Mouse (Mus musculus) liver (tissue): ENCODE measurements around the gene Rfx2.

Experiments
- DNase-seq: peaks from one replicate; pipeline ENCODE4 v3.0.0-alpha.2; 2020; ENCODE audit warnings: mixed read lengths

Gene Rfx2

DNA sequence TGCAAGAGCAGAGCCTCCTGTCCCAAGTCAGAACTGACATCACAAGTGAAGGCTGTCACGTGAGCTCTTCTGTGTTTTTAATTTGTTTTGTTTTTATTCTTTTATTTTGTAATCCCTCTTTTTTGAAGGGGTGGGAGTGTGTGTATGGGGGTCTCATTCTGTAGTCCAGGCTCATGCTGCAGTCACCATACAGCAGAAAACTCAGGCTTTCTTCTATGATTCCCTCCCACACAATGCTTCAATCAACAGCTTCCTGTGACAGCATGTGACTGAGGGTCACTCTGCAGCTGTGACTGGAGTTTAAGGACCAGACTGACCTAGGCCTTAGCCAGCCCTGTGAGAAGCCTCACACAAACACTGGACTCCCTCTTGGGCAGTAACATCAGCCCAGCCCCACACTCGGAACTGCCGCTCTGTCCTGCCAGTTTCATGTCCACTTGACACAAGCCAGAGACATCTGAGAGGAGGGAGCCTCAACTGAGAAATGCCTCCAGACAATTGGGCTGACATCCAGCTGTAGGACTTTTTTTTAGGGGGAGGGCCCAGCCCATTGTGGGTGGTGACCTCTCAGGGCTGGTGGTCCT lies 51.9 kb downstream of the Rfx2 start:
- DNase-seq: no peak

DNA sequence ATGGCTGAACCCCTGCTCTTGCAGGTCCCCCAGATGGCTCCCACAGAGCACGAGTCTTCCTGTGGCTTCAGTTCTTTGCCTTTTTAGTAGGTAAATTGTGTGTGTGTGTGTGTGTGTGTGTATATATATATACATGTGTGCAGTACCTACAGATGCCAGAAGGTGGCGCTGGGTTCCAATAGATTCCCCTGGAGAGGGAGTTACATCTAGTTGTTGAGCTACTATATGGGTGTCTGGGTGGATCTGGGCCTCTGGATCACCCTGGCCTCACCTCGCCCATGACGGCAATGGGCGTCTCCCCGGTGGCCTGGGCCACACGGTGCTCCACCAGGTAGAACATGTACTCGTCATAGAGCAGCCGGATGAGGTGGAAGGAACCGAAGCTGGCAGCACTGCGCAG lies 53.2 kb downstream of the Rfx2 start:
- DNase-seq: no peak

DNA sequence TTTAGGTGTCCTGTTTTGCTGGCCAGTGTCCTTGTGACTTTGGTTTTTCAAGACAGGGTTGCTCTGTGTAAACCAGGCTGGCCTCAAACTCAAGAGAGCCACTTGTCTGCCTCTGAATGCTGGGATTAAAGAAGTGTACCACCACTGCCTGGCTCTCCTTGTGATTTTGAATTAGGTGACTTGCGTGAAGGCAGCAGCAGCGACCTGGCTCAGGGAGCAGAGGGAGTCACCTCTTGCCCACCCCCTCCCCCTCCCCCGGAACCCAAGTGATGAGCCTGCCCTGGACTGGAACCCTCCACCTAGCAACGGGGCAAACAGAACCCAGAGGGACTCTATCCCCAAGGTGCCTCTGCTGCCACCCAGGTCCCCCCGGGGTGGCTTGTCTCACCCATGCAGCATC lies 60.9 kb downstream of the Rfx2 start, which contains the start of gene Prr22:
Gene Prr22 (plus strand): TSS at position 301 of the 400 bp plus-strand sequence.
- DNase-seq: no peak

DNA sequence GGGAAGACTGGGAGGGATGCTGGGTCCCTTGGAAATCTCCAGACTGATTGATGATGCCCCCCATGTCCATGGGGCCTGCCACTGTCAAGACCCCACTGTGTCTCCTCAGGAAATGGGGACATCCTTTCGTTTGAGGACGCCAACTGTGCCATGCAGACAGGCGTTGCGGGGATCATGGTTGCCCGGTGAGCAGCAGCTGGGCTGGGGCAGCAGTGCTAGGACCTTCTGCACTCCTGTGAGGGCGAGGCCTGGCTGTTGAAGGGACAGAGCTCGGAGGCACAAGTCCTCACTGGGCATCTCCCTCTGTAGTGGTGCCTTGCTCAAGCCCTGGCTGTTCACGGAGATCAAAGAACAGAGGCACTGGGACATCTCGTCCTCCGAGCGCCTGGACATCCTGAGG lies 61.9 kb downstream of the Rfx2 start:
- DNase-seq: no peak

DNA sequence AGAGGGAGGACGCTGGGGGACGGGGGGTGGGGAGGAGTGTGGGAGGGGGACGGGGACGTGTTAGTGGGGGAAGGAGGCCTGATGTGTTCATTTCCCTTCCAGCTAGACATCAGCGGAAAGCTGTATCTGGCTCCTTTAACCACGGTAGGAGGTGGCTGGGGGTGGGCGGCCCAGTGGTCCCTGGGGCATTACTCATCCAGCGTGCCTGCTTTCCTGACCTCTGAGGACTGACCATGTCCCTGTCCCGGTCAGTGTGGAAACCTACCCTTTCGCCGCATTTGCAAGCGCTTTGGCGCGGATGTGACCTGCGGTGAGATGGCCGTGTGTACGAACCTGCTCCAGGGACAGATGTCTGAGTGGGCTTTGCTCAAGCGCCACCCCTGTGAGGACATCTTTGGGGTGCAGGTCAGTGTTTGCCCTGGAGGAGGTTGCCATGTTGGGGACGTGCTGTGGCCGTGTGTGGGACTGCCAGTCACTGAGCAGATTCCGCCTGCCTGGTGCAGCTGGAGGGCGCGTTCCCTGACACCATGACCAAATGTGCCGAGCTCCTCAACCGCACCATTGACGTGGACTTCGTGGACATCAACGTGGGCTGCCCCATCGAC lies 63.2 kb downstream of the Rfx2 start:
- no peak for DNase-seq

DNA sequence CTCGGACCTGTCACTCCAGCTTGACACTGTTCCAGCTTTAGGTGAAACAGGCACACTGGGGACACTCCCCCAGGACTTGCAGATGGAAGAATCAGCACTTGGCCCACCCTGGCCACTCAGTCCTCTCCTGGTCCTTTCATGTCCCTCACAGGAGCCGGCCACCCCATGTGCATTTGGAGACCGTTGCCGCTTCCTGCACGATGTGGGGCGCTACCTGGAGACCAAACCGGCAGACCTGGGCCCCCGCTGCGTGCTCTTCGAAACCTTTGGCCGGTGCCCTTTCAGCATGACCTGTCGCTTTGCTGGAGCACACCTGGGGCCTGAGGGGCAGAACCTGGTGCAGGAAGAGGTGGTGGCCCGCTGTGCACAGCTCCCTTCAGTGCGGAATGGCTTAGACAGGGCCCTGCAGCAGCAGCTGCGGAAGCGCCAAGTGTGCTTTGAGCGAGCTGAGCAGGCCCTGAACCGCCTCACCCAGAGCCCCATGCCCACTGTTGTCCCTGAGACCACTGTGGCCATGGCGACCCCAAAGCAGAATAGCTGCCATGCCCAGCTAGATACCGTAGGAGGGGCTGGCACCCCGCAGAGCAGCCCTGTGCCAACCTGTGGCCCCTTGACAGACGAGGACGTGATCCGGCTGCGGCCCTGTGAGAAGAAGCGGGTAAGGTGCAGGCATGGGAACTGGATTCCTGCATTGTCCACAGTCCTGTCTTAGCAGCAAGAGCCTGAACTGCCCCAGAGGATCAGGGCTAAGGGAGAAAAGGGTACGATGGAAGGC lies 64.0 kb downstream of the Rfx2 start:
- no peak for DNase-seq

DNA sequence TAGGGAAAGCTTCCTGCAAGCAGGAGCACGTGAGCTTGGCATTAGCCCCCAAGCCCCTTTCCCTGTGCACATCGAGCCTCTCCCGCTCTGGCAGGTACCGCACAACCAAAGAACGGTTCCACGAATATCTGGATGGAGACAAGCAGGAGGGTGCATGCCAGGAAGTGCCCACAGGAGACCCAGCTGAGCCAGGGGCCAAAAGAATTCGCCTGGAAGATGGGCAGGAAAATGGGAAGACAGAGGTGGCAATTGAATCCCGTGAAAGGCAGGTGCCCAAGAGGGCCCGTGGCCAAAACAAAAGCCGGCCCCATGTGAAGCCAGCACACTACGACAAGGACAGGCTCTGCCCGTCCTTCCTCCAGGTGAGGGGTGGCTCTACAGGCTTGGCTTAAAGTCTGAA lies 65.4 kb downstream of the Rfx2 start:
- no peak for DNase-seq

GRCm38 (mm10) chr17:56764474-56765354 lies 66.1 kb downstream of the Rfx2 start, which contains the start of gene Dus3l:
TSS of gene Dus3l (plus strand) at chr17:56764757.
- peak; percentile 89 for DNase-seq

DNA sequence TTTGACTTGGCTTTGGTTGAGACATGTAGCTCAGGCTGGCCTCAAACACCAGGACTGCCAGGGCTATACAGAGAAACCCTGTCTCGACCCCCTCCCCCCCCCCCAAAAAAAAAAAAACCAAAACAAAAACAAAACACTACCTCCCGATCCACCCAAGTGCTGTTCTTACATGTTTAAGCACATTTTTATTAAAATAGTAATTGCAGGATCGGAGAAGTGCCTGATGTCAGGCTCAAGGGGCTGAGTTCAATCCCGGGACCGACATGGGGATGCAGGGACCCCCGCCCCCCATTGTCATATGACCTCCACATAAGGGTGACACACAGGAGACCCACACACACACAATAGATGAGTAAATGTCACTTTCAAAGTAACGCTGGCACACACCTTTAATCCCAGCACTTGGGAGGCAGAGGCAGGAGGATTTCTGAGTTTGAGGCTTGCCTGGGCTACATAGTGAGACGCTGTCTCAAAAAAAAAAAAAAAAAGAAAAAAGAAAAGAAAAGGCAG lies 67.0 kb downstream of the Rfx2 start:
- no peak for DNase-seq

GRCm38 (mm10) chr17:56762769-56763731 lies 67.8 kb downstream of the Rfx2 start:
- DNase-seq: peak; percentile 80

DNA sequence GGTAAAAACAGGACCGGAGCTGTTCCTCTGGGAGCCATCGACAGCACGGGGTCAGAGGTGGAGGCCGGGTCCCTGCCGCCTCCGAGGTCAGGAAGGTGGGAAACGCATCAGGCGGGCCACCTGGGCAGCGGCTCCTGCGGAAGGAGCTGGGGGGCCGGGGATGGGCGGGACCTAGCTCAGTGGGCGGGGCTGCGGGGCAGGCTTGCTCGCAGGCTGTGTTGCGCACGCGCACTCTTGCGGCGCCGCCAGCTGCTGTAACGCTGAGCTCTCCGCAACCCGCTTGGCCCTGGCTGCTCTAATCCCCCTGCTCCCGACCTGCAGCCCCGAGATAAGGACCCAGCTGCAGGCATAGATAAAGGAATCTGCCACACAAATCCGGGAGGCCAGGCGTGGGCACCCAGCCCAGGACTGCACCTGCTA lies 68.8 kb downstream of the Rfx2 start:
- peak; percentile 99 for DNase-seq

GRCm38 (mm10) chr17:56761077-56761476 lies 69.7 kb downstream of the Rfx2 start:
- no peak for DNase-seq

DNA sequence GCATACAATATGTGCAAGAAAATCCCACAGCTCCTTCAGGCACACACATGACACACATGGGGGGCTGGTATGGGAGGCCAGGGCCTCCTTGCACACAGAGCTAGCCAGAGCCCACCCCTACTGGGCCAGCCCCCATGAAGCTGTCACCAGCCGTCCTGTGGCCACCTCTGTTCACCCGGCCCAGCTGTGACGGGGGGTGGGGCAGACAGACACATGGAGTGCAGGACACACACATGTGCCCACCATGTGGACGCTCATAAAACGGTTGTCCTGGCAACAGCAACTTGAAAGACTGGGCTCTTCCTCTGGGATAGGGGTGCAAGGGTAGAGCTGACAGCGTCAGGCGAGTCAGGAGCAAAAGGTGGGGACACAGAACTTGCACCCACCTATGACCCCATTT lies 71.6 kb downstream of the Rfx2 start:
- DNase-seq: no peak

- peak; percentile 91 for DNase-seq
Measured at GRCm38 (mm10) chr17:56758132-56758531, 72.7 kb downstream of the Rfx2 start.

- DNase-seq: peak; percentile 95
Measured at GRCm38 (mm10) chr17:56757416-56758123, 73.2 kb downstream of the Rfx2 start, which contains the start of gene Nrtn. TSS of gene Nrtn (minus strand) at chr17:56757530.

- DNase-seq: peak; percentile 59
Measured at GRCm38 (mm10) chr17:56756703-56757399, 74.0 kb downstream of the Rfx2 start.

DNA sequence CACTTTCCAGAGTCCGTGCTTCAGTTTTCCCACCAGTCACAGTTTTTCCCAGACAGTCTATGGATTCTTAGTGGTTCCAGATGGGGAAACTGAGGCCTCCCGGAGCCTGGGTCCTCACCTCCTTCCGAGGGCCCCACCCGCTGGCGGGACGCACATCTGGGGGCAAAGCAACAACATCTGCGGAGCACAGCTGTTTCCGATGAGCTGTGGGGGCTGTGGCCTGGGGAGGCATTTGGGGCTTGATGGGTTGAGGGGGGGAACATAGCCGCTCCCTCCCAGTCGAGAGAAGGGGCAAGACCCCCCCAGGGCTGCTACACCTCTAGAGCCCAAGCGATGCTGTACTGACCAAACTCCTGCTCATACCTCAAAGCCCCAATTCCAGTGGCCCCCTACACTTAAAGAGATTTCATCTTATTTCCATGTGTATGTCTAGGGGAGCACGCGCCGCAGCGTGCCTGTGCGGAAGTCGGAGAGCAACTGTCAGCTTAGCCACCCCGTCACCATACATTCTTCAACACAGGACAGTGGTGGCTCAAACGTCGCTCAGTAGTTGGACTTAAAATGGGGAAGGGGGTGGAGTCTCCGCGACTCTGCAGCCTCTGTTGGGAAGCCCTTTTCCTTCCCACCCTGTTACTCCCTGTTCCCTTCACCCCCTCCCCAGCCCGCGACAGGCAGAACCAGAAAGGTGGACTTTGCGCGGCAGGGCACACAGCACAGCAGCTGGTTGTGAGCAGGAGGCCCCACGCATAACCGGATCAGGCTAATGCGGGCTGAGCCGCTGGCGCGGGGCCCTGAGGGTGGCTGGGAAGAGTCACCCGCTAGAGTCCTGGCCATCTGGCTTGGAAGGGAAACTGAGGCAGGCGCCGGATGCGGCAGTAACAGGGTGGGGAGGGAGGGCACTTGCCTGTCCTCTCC lies 76.3 kb downstream of the Rfx2 start:
- no peak for DNase-seq

DNA sequence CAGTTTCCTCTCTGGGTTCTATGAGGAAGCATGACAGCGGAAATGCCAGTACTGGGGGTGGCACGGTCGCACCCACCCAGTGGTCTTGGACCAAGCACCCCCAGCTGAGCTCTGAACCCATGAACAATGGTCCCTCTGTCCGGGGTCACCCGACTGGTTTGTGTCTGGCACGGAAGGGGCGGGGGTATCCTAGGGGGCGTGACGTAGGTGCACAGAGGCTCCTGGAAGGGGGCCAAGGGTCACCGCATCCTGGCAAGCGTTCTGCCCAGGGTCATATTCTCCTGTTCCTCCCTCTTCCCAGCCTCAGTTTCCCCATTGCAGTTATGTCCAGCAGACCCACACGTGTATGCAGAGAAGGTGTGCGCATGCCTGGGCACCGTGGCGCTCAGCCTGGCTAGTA lies 77.4 kb downstream of the Rfx2 start:
- no peak for DNase-seq
